Comparison of ENCODE assay signal across 11 mouse cellular contexts in genomic region chr15:10868115-10868514, GRCm38 (mm10).
DNase-seq lines count a peak whose midpoint lies in the region; ATAC-seq and TF ChIP-seq lines count a peak whose summit lies in the region.
"Had no signal": no experiment of that assay in that cellular context is flagged by ENCODE, and none has a peak within 500 bp of the region (broad histone marks: within the 10 kb centered on the region; RNA-seq: fewer than 3 reads in every experiment).

No protein-coding gene starts in this region.

- TF ChIP-seq POLR2A in limb, embryonic 14.5 days (IDR thresholded peaks at IDR 0.05; ENCODE audit: borderline replicate concordance, extremely low read depth, insufficient read depth, insufficient read length), result no peak

- H3K27ac ChIP-seq in left cerebral cortex, adult 2 months, result peak overlapping the region; percentile 40
- H3K27ac ChIP-seq in embryonic facial prominence, embryonic 12.5 days, result peak overlapping the region; percentile 75
- peak overlapping the region; percentile 63 for H3K27ac ChIP-seq in limb, embryonic 14.5 days (replicated peaks; ENCODE audit: low read depth, low read length)
- H3K27ac ChIP-seq: hindbrain, embryonic 15.5 days had no signal

- TF ChIP-seq CTCF in left cerebral cortex, adult 2 months (IDR thresholded peaks at IDR 0.05), result no peak

- no peaks in the 10 kb centered on the region for H3K27me3 ChIP-seq in embryonic facial prominence, embryonic 12.5 days
- no peaks in the 10 kb centered on the region for H3K27me3 ChIP-seq in limb, embryonic 14.5 days (ENCODE audit: control insufficient read depth, insufficient read depth, low read length)
- H3K27me3 ChIP-seq: heart, embryonic 12.5 days; hindbrain, embryonic 15.5 days had no signal

- no peaks in the 10 kb centered on the region for H3K9me3 ChIP-seq in embryonic facial prominence, embryonic 12.5 days
- H3K9me3 ChIP-seq in limb, embryonic 14.5 days (ENCODE audit: control insufficient read depth, low read length), result no peaks in the 10 kb centered on the region
- H3K9me3 ChIP-seq: heart, embryonic 12.5 days; hindbrain, embryonic 15.5 days had no signal

- no peak overlapping the region for H3K9ac ChIP-seq in embryonic facial prominence, embryonic 12.5 days
- H3K9ac ChIP-seq in limb, embryonic 14.5 days (ENCODE audit: low read depth, low read length, severe bottlenecking), result peak overlapping the region; percentile 5; the same call in 1 of the 2 replicates
- H3K9ac ChIP-seq: heart, embryonic 12.5 days; hindbrain, embryonic 15.5 days; liver, postnatal 0 days had no signal

- intact Hi-C loops in left cerebral cortex, adult 2 months (cut with DNase I), result loop anchor here (1.0 to 5.0 kb wide), 3 partner anchors 28 to 261 kb away; partner anchors contain the start of gene Rai14

- no peak overlapping the region for H3K4me3 ChIP-seq in left cerebral cortex, adult 2 months
- H3K4me3 ChIP-seq in embryonic facial prominence, embryonic 12.5 days, result no peak overlapping the region
- H3K4me3 ChIP-seq in limb, embryonic 14.5 days (replicated peaks; ENCODE audit: low read length), result no peak overlapping the region
- H3K4me3 ChIP-seq: heart, embryonic 12.5 days; hindbrain, embryonic 15.5 days had no signal

- no peak for DNase-seq in left cerebral cortex, adult 2 months (ENCODE audit: extremely low spot score in 1 of 2, low spot score in 2 of 2)
- no peak for DNase-seq in left cerebral cortex, adult 11 months (ENCODE audit: low spot score)
- DNase-seq in brain, adult 2 months (ENCODE audit: low read depth, low spot score), result peak; percentile 31
- no peak for DNase-seq in limb, embryonic 14.5 days (ENCODE audit: low spot score)
- no peak for DNase-seq in adipocyte (ENCODE audit: low spot score)
- no peak for DNase-seq in kidney, adult 8-10 months
- DNase-seq: cerebellum, adult 9-10 months had no signal

- no peak for ATAC-seq in embryonic facial prominence, embryonic 12.5 days (ENCODE audit: insufficient number of reproducible peaks, insufficient read depth, low FRiP score, low TSS enrichment)
- ATAC-seq in limb, embryonic 14.5 days (ENCODE audit: low FRiP score, low read depth), result no peak

- H3K4me2 ChIP-seq in embryonic facial prominence, embryonic 12.5 days (replicated peaks), result no peak overlapping the region
- no peak overlapping the region for H3K4me2 ChIP-seq in limb, embryonic 14.5 days (replicated peaks; ENCODE audit: low read depth, low read length, severe bottlenecking)
- H3K4me2 ChIP-seq: heart, embryonic 12.5 days; hindbrain, embryonic 15.5 days had no signal

- H3K4me1 ChIP-seq in embryonic facial prominence, embryonic 12.5 days, result peaks cover 27% of the 10 kb centered on the region
- peaks cover 29% of the 10 kb centered on the region for H3K4me1 ChIP-seq in limb, embryonic 14.5 days (ENCODE audit: control insufficient read depth, insufficient read depth, low read length)
- H3K4me1 ChIP-seq: hindbrain, embryonic 15.5 days had no signal

- no peaks in the 10 kb centered on the region for H3K36me3 ChIP-seq in embryonic facial prominence, embryonic 12.5 days
- H3K36me3 ChIP-seq in limb, embryonic 14.5 days (ENCODE audit: control insufficient read depth, insufficient read depth, low read length), result no peaks in the 10 kb centered on the region
- H3K36me3 ChIP-seq: heart, embryonic 12.5 days; hindbrain, embryonic 15.5 days had no signal

- 83% methylated on average over 7 of the region's 7 CpGs for WGBS in embryonic facial prominence, embryonic 12.5 days
- WGBS in limb, embryonic 14.5 days, result 56% methylated on average over 7 of the region's 7 CpGs
